Mouse (Mus musculus) adrenal gland, postnatal 10 days (tissue): ENCODE measurements around the gene Adora2a. TPM values are rescaled to one million over a fixed set of nuclear protein-coding genes. Genes with fewer than 3 reads are reported as not detected.
"Not testable (repeated sequence)": the region's sequence is repeated elsewhere in the genome, so short reads cannot be mapped to it uniquely, and the experiment has no call there.

Experiments used
- DNase-seq: peaks from one replicate; pipeline ENCODE4 v3.0.0; 2021; ENCODE audit warnings: mixed read lengths
- long read RNA-seq, 2 experiments: library from polyadenylated mRNA; stranded (forward); transcript quantifications; one replicate each; pipeline ENCODE4 v2.0.0; 2021
- total RNA-seq, 2 experiments: library from RNA; stranded (reverse); gene quantifications; 2 replicates each; pipeline ENCODE4 v1.2.3; 2021

Gene Adora2a
- total RNA-seq: 10 to 100 TPM; 10.2 to 12.8 TPM
- long read RNA-seq, experiment 1, transcript Adora2a-201 (3 exons, 2,596 nt): major isoform, 6 of 14 reads
- long read RNA-seq, experiment 1, partial matches to known transcripts: 5 of 14 reads
- long read RNA-seq, experiment 1, other reads (novel, unspliced or antisense): 3 of 14 reads
- long read RNA-seq, experiment 2, partial matches to known transcripts: 0 of 3 reads
- long read RNA-seq, experiment 2, other reads (novel, unspliced or antisense): 1 of 3 reads

- DNase-seq: no peak
These were observed at the start of gene Adora2a for GRCm38 (mm10) chr10:75316872-75316907. Gene Adora2a (plus strand): TSS chr10:75316877.

- DNase-seq: no peak
These were observed 43.7 kb upstream of the Adora2a start for GRCm38 (mm10) chr10:75273020-75273419.

GRCm38 (mm10) chr10:75276427-75277013 is 40.2 kb upstream of the Adora2a start:
- DNase-seq: no peak

GRCm38 (mm10) chr10:75277501-75277900 is 39.2 kb upstream of the Adora2a start:
- DNase-seq: peak; percentile 41

- DNase-seq: no peak
These were observed 34.0 kb upstream of the Adora2a start for GRCm38 (mm10) chr10:75282648-75283047.

- DNase-seq: no peak
These were observed 32.9 kb upstream of the Adora2a start for GRCm38 (mm10) chr10:75283821-75284220.

GRCm38 (mm10) chr10:75288579-75288978 is 28.1 kb upstream of the Adora2a start:
- no peak for DNase-seq

- no peak for DNase-seq
These were observed 27.3 kb upstream of the Adora2a start for GRCm38 (mm10) chr10:75289392-75289791.

GRCm38 (mm10) chr10:75290650-75291049 is 26.0 kb upstream of the Adora2a start:
- no peak for DNase-seq

- DNase-seq: no peak
These were observed 25.3 kb upstream of the Adora2a start for GRCm38 (mm10) chr10:75291338-75291737.

- not testable (repeated sequence) for DNase-seq
These were observed 24.5 kb upstream of the Adora2a start for GRCm38 (mm10) chr10:75292206-75292605.

GRCm38 (mm10) chr10:75293288-75293687 is 23.4 kb upstream of the Adora2a start:
- no peak for DNase-seq

- no peak for DNase-seq
These were observed 22.3 kb upstream of the Adora2a start for GRCm38 (mm10) chr10:75294362-75294761.

GRCm38 (mm10) chr10:75294926-75295325 is 21.8 kb upstream of the Adora2a start:
- DNase-seq: no peak

- no peak for DNase-seq
These were observed 18.1 kb upstream of the Adora2a start for GRCm38 (mm10) chr10:75298608-75299007.

- peak; percentile 86 for DNase-seq
These were observed 16.8 kb upstream of the Adora2a start for GRCm38 (mm10) chr10:75299785-75300418.

GRCm38 (mm10) chr10:75301195-75301806 is 15.4 kb upstream of the Adora2a start:
- DNase-seq: no peak

GRCm38 (mm10) chr10:75301937-75302336 is 14.7 kb upstream of the Adora2a start:
- no peak for DNase-seq

GRCm38 (mm10) chr10:75302536-75302935 is 14.1 kb upstream of the Adora2a start:
- DNase-seq: no peak

GRCm38 (mm10) chr10:75303324-75304048 is 13.2 kb upstream of the Adora2a start:
- no peak for DNase-seq

- DNase-seq: no peak
These were observed 12.7 kb upstream of the Adora2a start for GRCm38 (mm10) chr10:75304049-75304405.

- DNase-seq: peak; percentile 32
These were observed 12.3 kb upstream of the Adora2a start for GRCm38 (mm10) chr10:75304413-75304812.

GRCm38 (mm10) chr10:75307130-75307529 is 9.5 kb upstream of the Adora2a start:
- DNase-seq: no peak
